Mouse (Mus musculus): ENCODE measurements around the gene Ankrd31. TPM values are rescaled to one million over a fixed set of nuclear protein-coding genes. Genes with fewer than 3 reads are reported as not detected.

Ankrd31 gene
- not detected for total RNA-seq (2023)

DNA sequence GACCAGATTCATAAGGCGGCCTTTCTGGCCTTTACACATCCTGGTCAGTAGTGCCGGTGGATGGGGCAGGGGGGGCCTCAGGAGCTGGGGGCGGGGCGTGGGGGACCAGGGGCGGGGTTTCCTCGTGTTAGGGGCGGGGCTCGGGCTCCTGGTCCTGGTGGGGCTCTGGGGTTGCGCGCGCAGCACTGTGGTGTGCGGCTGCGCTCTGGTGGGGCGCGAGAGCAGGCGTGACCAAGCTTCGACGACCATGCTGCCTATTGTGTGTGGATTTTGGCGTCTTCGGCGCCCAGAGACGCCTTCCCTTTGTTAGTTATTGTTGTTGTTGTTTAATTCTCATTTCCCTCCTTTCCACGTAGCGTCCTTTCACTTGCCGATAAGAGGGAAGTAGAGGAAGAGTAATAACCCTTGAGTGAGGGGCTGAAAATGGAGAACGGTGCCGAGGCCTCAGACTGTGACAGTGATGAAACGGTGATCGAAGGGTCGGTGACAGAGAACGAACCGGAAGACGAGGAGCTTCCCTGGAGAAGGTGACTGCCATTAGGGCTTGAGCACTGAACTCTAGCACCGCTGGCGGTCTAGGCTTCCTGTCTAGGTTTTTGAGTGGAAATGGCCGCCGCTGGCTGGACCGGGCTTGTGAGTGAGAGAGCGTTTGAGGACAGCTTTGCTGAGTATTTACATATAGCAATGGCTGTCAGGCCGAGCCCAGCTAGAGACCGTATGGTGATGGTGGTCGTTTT, at the start of gene Ankrd31:
Ankrd31 (plus strand) TSS at position 164 of the 737 bp plus-strand sequence.

GRCm38 (mm10) chr13:96923999-96924961, 176.2 kb downstream of the Ankrd31 start, which contains the start of gene Gcnt4:
Gene Gcnt4, plus strand, starts transcription at chr13:96924689.

Other genes with a start within 250 kb of the Ankrd31 start
- gene Polk, start 205.7 kb upstream of the Ankrd31 start, total RNA-seq (2023): 1 to 10 TPM; 5.3 to 5.6 TPM
- gene Col4a3bp, start 205.7 kb upstream of the Ankrd31 start, total RNA-seq (2023): 10 to 100 TPM; 65.6 to 66.1 TPM
- gene Hmgcr, start 77.3 kb upstream of the Ankrd31 start, total RNA-seq (2023): 10 to 100 TPM; 85.2 to 88.2 TPM
- not detected for gene Gcnt4, start 176.4 kb downstream of the Ankrd31 start, total RNA-seq (2023)